Mouse (Mus musculus): ENCODE measurements at regions not wholly inside any gene's neighbourhood (a gene's known extent, or its start where the extent isn't known, plus 50 kb on each side); places are given as distances from the start of the nearest gene placed in this dataset.

GRCm38 (mm10) chr6:117607023-117607422 is 234.0 kb upstream of the Zfp637 start:
- H3K4me1 ChIP-seq (ENCODE audit: control insufficient read depth, insufficient read depth, low read length): peaks cover 30% of the 10 kb centered on the region
- peaks cover 9% of the 10 kb centered on the region for H3K9me3 ChIP-seq (replicated peaks; ENCODE audit: control insufficient read depth, low read length)
- H3K4me3 ChIP-seq (ENCODE audit: low read length): no peak overlapping the region
- no peak overlapping the region for H3K4me2 ChIP-seq (ENCODE audit: low read depth, low read length)
- no peak for ATAC-seq (replicated peaks; ENCODE audit: extremely low read depth, insufficient read depth, low FRiP score)
- no peaks in the 10 kb centered on the region for H3K36me3 ChIP-seq (ENCODE audit: control insufficient read depth, insufficient read depth)
- no peak overlapping the region for H3K9ac ChIP-seq (ENCODE audit: low read length)
- peaks cover 14% of the 10 kb centered on the region; the same call in 1 of the 2 replicates for H3K27me3 ChIP-seq (ENCODE audit: control insufficient read depth, insufficient read depth, low read length)
- WGBS: 26% methylated on average over 5 of the region's 5 CpGs
- H3K27ac ChIP-seq (ENCODE audit: low read length): no peak overlapping the region

DNA sequence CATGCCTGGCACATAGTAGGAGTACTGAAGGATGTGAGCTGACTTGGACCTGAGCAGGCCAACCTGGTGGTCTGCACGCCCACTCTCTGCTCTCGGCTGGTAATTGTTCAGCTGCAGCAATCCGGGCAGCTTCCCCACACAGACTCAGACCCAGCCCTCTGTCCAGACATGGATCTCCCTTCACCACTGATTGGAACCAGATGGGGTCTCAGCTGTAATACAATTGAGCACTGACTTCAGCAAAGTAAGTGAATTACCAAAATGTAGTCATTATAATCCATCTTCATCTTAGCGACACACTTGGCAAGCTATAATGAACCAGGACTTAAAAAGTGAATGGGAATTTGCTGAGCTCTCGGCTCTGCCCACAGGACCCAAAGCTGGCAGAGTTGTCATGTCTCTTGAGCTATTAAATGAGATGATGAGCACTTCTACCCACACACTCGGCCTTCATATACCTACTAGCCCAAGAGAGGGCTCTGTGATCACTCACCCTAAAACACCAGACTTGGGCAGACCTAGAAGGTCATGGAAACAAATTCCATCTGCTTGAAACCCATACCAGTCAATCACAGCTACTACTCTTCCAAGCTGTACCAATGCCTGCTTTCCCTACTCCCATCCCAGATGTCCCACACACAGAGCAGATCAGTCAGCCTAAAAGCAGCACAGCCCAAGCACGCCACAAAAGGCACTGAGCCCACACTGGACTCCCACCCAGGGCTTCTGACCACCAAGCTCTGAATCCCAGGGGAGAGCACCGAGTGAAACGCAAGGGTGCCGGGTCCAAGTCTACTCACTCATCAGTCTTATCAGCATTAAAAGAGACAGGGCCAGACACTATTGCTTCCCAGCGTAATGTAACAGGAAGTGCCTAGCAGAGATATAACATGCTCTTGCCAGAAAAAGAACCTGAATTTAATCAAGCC is 231.2 kb upstream of the Zfp637 start:
- 54% methylated on average over 11 of the region's 11 CpGs for WGBS
- Histone ChIP-seq H3K4me1 (ENCODE audit: control insufficient read depth, insufficient read depth, low read length) (peaks cover 29% of the 10 kb centered on the region), H3K9ac (ENCODE audit: low read length) (no peak overlapping the region), H3K27ac (ENCODE audit: low read length) (no peak overlapping the region), H3K4me3 (ENCODE audit: low read length) (no peak overlapping the region), H3K36me3 (ENCODE audit: control insufficient read depth, insufficient read depth) (no peaks in the 10 kb centered on the region), H3K4me2 (ENCODE audit: low read depth, low read length) (no peak overlapping the region), H3K9me3 (replicated peaks; ENCODE audit: control insufficient read depth, low read length) (no peaks in the 10 kb centered on the region), H3K27me3 (ENCODE audit: control insufficient read depth, insufficient read depth, low read length) (peaks cover 21% of the 10 kb centered on the region)
- ATAC-seq (replicated peaks; ENCODE audit: extremely low read depth, insufficient read depth, low FRiP score): no peak

DNA sequence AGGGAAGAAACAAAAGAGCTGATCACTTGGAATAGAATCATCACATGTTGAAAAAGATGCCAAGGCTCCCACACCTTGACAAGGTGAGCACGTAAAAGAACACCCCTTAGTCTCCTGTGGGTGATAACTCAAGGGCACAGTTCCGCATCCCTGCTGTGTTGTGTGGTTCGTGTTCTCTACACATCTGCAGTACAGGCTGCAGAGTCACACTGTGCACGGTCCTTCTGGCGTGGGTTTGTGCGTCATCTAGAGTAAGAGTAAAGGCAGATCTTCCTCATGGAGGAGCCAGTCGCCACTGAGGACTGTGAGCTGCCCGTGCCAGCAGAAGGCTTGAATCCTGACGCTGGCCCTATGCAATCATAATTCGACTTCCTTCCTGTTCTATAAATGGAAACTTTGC is 229.7 kb upstream of the Zfp637 start:
- no peak overlapping the region for H3K9ac ChIP-seq (ENCODE audit: low read length)
- H3K4me3 ChIP-seq (ENCODE audit: low read length): no peak overlapping the region
- H3K27ac ChIP-seq (ENCODE audit: low read length): no peak overlapping the region
- H3K27me3 ChIP-seq (ENCODE audit: control insufficient read depth, insufficient read depth, low read length): peaks cover 23% of the 10 kb centered on the region
- ATAC-seq (replicated peaks; ENCODE audit: extremely low read depth, insufficient read depth, low FRiP score): no peak
- peaks cover 15% of the 10 kb centered on the region for H3K4me1 ChIP-seq (ENCODE audit: control insufficient read depth, insufficient read depth, low read length)
- WGBS: 82% methylated on average over 10 of the region's 10 CpGs
- H3K9me3 ChIP-seq (replicated peaks; ENCODE audit: control insufficient read depth, low read length): no peaks in the 10 kb centered on the region
- no peak overlapping the region for H3K4me2 ChIP-seq (ENCODE audit: low read depth, low read length)
- no peaks in the 10 kb centered on the region for H3K36me3 ChIP-seq (ENCODE audit: control insufficient read depth, insufficient read depth)

DNA sequence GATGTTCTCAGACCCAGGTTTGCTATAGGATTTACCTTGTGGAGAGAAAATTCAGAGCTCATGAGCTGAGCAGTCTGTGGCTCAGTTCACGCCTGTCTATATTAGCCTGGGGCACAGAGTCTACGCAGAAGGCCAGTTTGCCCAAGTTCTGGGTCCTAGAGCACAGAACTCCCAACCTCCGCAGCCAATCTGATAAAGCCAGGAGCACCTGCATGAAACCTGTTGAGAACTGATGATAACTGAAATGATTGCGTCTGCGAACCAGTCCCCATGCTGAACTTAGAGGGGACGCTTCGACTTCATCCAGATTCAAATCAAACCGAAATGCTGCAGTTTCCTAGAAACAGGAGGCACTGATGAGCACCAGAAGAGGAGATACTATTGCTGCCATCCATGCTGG is 229.0 kb upstream of the Zfp637 start:
- peaks cover 23% of the 10 kb centered on the region for H3K27me3 ChIP-seq (ENCODE audit: control insufficient read depth, insufficient read depth, low read length)
- H3K4me2 ChIP-seq (ENCODE audit: low read depth, low read length): no peak overlapping the region
- ATAC-seq (replicated peaks; ENCODE audit: extremely low read depth, insufficient read depth, low FRiP score): no peak
- H3K36me3 ChIP-seq (ENCODE audit: control insufficient read depth, insufficient read depth): no peaks in the 10 kb centered on the region
- no peaks in the 10 kb centered on the region for H3K9me3 ChIP-seq (replicated peaks; ENCODE audit: control insufficient read depth, low read length)
- no peak overlapping the region for H3K4me3 ChIP-seq (ENCODE audit: low read length)
- H3K27ac ChIP-seq (ENCODE audit: low read length): no peak overlapping the region
- peaks cover 13% of the 10 kb centered on the region for H3K4me1 ChIP-seq (ENCODE audit: control insufficient read depth, insufficient read depth, low read length)
- whole genome bisulfite sequencing: 92% methylated on average over 8 of the region's 8 CpGs
- no peak overlapping the region for H3K9ac ChIP-seq (ENCODE audit: low read length)

DNA sequence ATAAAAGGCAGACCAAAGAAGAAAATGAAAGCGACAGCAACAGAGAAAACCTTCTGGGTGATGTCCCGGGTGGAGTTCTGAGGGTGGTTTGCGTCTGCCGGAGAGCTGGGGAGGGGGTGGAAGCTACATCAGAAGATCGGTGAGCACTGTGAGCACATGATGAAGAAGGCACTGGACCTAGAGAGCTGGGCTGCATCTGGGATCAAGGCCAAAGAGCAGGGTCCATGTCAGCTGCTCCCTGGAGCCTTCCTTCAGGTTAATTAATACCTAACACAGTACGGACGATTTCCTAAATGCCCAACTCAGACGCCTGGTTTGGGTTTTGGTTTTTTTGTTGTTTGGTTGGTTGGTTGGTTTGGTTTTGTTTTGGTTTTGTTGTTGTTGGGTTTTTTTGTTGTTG is 228.6 kb upstream of the Zfp637 start:
- Histone ChIP-seq H3K4me3 (ENCODE audit: low read length) (no peak overlapping the region), H3K27ac (ENCODE audit: low read length) (no peak overlapping the region), H3K4me2 (ENCODE audit: low read depth, low read length) (no peak overlapping the region), H3K36me3 (ENCODE audit: control insufficient read depth, insufficient read depth) (no peaks in the 10 kb centered on the region), H3K27me3 (ENCODE audit: control insufficient read depth, insufficient read depth, low read length) (peaks cover 23% of the 10 kb centered on the region), H3K9me3 (replicated peaks; ENCODE audit: control insufficient read depth, low read length) (no peaks in the 10 kb centered on the region), H3K4me1 (ENCODE audit: control insufficient read depth, insufficient read depth, low read length) (peaks cover 12% of the 10 kb centered on the region), H3K9ac (ENCODE audit: low read length) (no peak overlapping the region)
- 86% methylated on average over 8 of the region's 8 CpGs for WGBS
- no peak for ATAC-seq (replicated peaks; ENCODE audit: extremely low read depth, insufficient read depth, low FRiP score)

- Histone ChIP-seq H3K27ac (ENCODE audit: low read length) (no peak overlapping the region), H3K4me1 (ENCODE audit: control insufficient read depth, insufficient read depth, low read length) (peaks cover 15% of the 10 kb centered on the region), H3K4me2 (ENCODE audit: low read depth, low read length) (no peak overlapping the region), H3K9ac (ENCODE audit: low read length) (no peak overlapping the region), H3K36me3 (ENCODE audit: control insufficient read depth, insufficient read depth) (no peaks in the 10 kb centered on the region), H3K9me3 (replicated peaks; ENCODE audit: control insufficient read depth, low read length) (no peaks in the 10 kb centered on the region), H3K27me3 (ENCODE audit: control insufficient read depth, insufficient read depth, low read length) (peaks cover 22% of the 10 kb centered on the region), H3K4me3 (ENCODE audit: low read length) (no peak overlapping the region)
- WGBS: 61% methylated on average over 11 of the region's 11 CpGs
- no peak for ATAC-seq (replicated peaks; ENCODE audit: extremely low read depth, insufficient read depth, low FRiP score)
Measured at GRCm38 (mm10) chr6:117613656-117614350, 227.2 kb upstream of the Zfp637 start.

GRCm38 (mm10) chr6:117614386-117614785 is 226.6 kb upstream of the Zfp637 start:
- H3K4me2 ChIP-seq (ENCODE audit: low read depth, low read length): no peak overlapping the region
- WGBS: 63% methylated on average over 6 of the region's 6 CpGs
- no peak overlapping the region for H3K4me3 ChIP-seq (ENCODE audit: low read length)
- H3K9ac ChIP-seq (ENCODE audit: low read length): no peak overlapping the region
- H3K27ac ChIP-seq (ENCODE audit: low read length): peak overlapping the region; percentile 17; the same call in 1 of the 2 replicates
- H3K36me3 ChIP-seq (ENCODE audit: control insufficient read depth, insufficient read depth): no peaks in the 10 kb centered on the region
- H3K4me1 ChIP-seq (ENCODE audit: control insufficient read depth, insufficient read depth, low read length): peaks cover 15% of the 10 kb centered on the region
- no peak for ATAC-seq (replicated peaks; ENCODE audit: extremely low read depth, insufficient read depth, low FRiP score)
- no peaks in the 10 kb centered on the region for H3K9me3 ChIP-seq (replicated peaks; ENCODE audit: control insufficient read depth, low read length)
- H3K27me3 ChIP-seq (ENCODE audit: control insufficient read depth, insufficient read depth, low read length): peaks cover 22% of the 10 kb centered on the region

GRCm38 (mm10) chr6:117617168-117617567 is 223.8 kb upstream of the Zfp637 start:
- Histone ChIP-seq H3K4me3 (ENCODE audit: low read length) (no peak overlapping the region), H3K4me2 (ENCODE audit: low read depth, low read length) (no peak overlapping the region), H3K4me1 (ENCODE audit: control insufficient read depth, insufficient read depth, low read length) (peaks cover 9% of the 10 kb centered on the region; the same call in 1 of the 2 replicates), H3K9ac (ENCODE audit: low read length) (no peak overlapping the region), H3K36me3 (ENCODE audit: control insufficient read depth, insufficient read depth) (no peaks in the 10 kb centered on the region), H3K27me3 (ENCODE audit: control insufficient read depth, insufficient read depth, low read length) (peaks cover 24% of the 10 kb centered on the region), H3K27ac (ENCODE audit: low read length) (no peak overlapping the region), H3K9me3 (replicated peaks; ENCODE audit: control insufficient read depth, low read length) (no peaks in the 10 kb centered on the region)
- WGBS: 24% methylated on average over 6 of the region's 6 CpGs
- ATAC-seq (replicated peaks; ENCODE audit: extremely low read depth, insufficient read depth, low FRiP score): peak; percentile 69; the same call in 1 of the 2 replicates

DNA sequence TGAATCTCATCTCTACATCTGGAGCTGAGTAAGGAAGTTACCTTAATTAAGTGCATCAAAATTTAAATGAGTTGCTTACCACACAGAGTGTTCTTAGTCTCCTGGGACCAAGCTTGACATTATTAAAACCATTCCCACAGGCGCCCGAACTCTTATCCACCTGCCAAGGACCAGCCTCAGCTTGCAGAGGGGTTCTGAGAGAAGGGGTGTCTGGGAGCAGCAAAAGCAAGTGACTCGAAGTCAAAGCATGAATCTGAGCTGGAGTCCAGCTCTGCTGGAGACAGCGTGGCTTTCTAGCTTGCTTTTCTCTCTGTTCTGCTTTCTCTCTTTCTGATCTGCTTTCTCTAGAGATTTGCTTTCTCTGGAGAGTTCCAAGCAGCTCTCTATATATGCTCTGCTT is 223.0 kb upstream of the Zfp637 start:
- Histone ChIP-seq H3K4me1 (ENCODE audit: control insufficient read depth, insufficient read depth, low read length) (peaks cover 9% of the 10 kb centered on the region; the same call in 1 of the 2 replicates), H3K27ac (ENCODE audit: low read length) (no peak overlapping the region), H3K4me2 (ENCODE audit: low read depth, low read length) (no peak overlapping the region), H3K36me3 (ENCODE audit: control insufficient read depth, insufficient read depth) (no peaks in the 10 kb centered on the region), H3K27me3 (ENCODE audit: control insufficient read depth, insufficient read depth, low read length) (peaks cover 21% of the 10 kb centered on the region), H3K9ac (ENCODE audit: low read length) (no peak overlapping the region), H3K9me3 (replicated peaks; ENCODE audit: control insufficient read depth, low read length) (no peaks in the 10 kb centered on the region), H3K4me3 (ENCODE audit: low read length) (no peak overlapping the region)
- no peak for ATAC-seq (replicated peaks; ENCODE audit: extremely low read depth, insufficient read depth, low FRiP score)
- WGBS: 69% methylated on average over 4 of the region's 4 CpGs
